Mouse (Mus musculus) G1E (cell line): ENCODE measurements around the gene Ccdc62. TPM values are rescaled to one million over a fixed set of nuclear protein-coding genes. Genes with fewer than 3 reads are reported as not detected.

ENCODE experiments used
- ATAC-seq: 2 replicates; pipeline ENCODE4 v1.8.0; 2016; ENCODE audit warnings: mild to moderate bottlenecking; ENCODE audit not compliant: insufficient number of reproducible peaks, poor library complexity, low FRiP score, severe bottlenecking; ENCODE audit errors: extremely low read depth
- DNase-seq: peaks from one replicate; pipeline ENCODE4 v3.0.0; 2012; ENCODE audit warnings: low spot score
- H3K27me3 ChIP-seq: 2 replicates; pipeline ENCODE4 v1.6.1; 2012; ENCODE audit warnings: mild to moderate bottlenecking, low read length, inconsistent platforms; ENCODE audit not compliant: insufficient read depth
- H3K36me3 ChIP-seq: replicated peaks from 2 replicates; pipeline ENCODE3; 2012; ENCODE audit warnings: mild to moderate bottlenecking, inconsistent platforms
- H3K4me1 ChIP-seq: 2 replicates; pipeline ENCODE4 v1.6.1; 2012; ENCODE audit warnings: low read depth, low read length, inconsistent platforms, mixed read lengths; ENCODE audit not compliant: insufficient read depth
- H3K4me3 ChIP-seq: 2 replicates; pipeline ENCODE4 v1.5.1; 2012; ENCODE audit warnings: low read depth, mild to moderate bottlenecking, inconsistent platforms, low read length, moderate library complexity, mixed read lengths
- H3K9me3 ChIP-seq: replicated peaks from 2 replicates; pipeline ENCODE4 v1.6.1; 2012; ENCODE audit warnings: inconsistent platforms
- CTCF ChIP-seq: IDR thresholded peaks from 2 replicates; pipeline ENCODE4 v1.5.1; 2012; ENCODE audit warnings: low read depth, low read length, inconsistent platforms, mixed read lengths
- GATA1 ChIP-seq: IDR thresholded peaks from 2 replicates; pipeline ENCODE4 v1.6.1; 2012; ENCODE audit warnings: borderline replicate concordance, low read length, inconsistent platforms, mixed read lengths
- GATA2 ChIP-seq: IDR thresholded peaks from 2 replicates; pipeline ENCODE4 v1.6.1; 2012; ENCODE audit warnings: low read depth, low read length, inconsistent platforms, borderline replicate concordance
- POLR2AphosphoS5 ChIP-seq: IDR thresholded peaks from 2 replicates; pipeline ENCODE4 v1.6.1; 2012; ENCODE audit warnings: low read depth, low read length, inconsistent platforms; ENCODE audit not compliant: insufficient replicate concordance
- TAL1 ChIP-seq: conservative IDR thresholded peaks from 2 replicates; pipeline ENCODE4 v1.6.1; 2012; ENCODE audit warnings: low read depth, low read length, inconsistent platforms, mixed read lengths
- polyA plus RNA-seq: library from polyadenylated mRNA; stranded (reverse); fragments of >175 nt; gene quantifications from 2 replicates; pipeline ENCODE4 v1.2.3, GENCODE M21; 2012
- total RNA-seq, 2 experiments: library from RNA; stranded (forward) in 1 of 2; stranded (reverse) in 1 of 2; fragments of 200-1000 nt in 1 of 2; fragments of >200 nt in 1 of 2; fragmentation: Nextera tagmentation in 1 of 2; gene quantifications; 2 replicates each; pipeline ENCODE4 v1.2.3; 2014 to 2017

The Ccdc62 gene
- total and polyA plus RNA-seq, 3 experiments: 3.0 to 9.4 (median 5.0) TPM

DNA sequence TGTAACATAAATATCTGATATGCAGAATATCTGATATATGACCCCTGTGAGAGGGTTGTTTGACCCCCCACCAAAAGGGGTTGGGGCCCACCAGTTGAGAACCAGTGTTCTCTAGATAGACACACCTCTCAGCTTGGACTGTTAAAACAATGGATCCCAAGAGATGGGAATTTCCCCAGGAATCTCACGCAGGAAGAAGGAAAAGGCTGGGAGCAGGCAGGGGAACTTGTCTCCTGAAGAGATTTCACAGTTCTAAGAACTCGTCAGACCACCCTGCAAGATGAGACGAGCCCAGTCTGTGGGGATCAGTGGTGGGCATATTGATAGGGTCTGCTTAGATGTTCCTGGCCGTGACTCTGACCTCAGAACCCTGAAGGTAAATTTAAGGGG is 49.5 kb downstream of the Ccdc62 start:
- Histone ChIP-seq H3K36me3 (peaks cover 52% of the 10 kb centered on the region), H3K9me3 (no peaks in the 10 kb centered on the region), H3K4me3 (no peak overlapping the region), H3K4me1 (peaks cover 25% of the 10 kb centered on the region), H3K27me3 (no peaks in the 10 kb centered on the region; the same call in 1 of the 2 replicates)
- DNase-seq: no peak
- no peak for ATAC-seq
- TF ChIP-seq CTCF: no peak

DNA sequence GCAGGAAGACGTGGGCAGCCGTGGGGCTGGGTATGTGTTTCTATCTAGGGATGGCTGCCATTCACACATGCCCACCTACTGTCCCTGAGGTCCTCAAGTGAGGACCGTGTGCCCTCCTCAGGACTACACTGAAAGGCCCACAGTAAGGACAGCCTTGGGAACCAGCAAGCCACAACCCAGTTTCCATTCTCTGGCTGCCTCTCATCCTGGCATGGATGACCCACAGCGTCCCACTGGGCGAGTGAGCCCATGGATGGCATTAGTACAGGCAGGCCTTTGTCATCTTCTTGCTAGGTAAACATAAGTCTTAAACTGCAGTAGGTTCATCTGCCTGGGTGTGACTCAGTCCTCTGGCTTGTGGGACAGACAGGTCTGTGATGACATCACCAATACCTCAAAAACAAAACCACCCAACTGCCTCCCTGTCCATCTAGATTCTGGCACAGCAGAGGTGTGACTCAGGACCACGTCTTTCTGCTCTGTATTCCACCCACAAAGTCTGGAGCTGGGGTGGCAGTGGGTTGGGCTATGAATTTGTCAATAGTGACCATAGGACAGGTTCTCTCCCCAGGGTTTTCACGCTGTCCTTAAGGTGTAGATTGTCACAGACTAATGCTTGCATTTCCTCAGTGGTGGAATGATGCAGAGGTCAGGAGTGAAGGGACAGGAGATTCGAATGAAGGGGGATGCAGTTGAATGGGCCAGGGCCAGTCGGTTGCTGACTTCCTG is 50.2 kb downstream of the Ccdc62 start:
- peaks cover 57% of the 10 kb centered on the region for H3K36me3 ChIP-seq
- no peaks in the 10 kb centered on the region for H3K9me3 ChIP-seq
- H3K4me3 ChIP-seq: no peak overlapping the region
- peaks cover 18% of the 10 kb centered on the region for H3K4me1 ChIP-seq
- ATAC-seq (no peak), DNase-seq (no peak)
- no peak for TF ChIP-seq POLR2AphosphoS5
- TF ChIP-seq GATA1: no peak
- TF ChIP-seq GATA2: no peak
- no peak for TF ChIP-seq CTCF
- H3K27me3 ChIP-seq: no peaks in the 10 kb centered on the region; the same call in 1 of the 2 replicates

DNA sequence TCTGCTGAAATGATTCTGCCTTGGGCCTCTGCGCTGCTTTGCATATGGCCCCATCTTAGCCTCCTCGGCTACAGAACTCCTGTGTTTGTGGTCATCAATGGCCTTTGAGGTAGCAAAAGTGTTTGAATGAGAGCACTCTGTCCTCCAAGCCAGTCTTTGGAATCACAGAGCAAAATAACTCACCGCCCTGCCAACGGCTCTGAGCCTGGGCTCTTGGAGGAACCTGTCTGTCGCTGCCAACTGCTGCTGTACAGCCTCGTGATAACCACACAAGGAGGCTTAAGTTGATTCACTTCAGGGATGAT is 50.7 kb downstream of the Ccdc62 start:
- TF ChIP-seq POLR2AphosphoS5 (no peak), GATA2 (no peak), GATA1 (no peak), CTCF (no peak), TAL1 (no peak)
- ATAC-seq (no peak), DNase-seq (no peak)
- H3K27me3 ChIP-seq: no peaks in the 10 kb centered on the region; the same call in 1 of the 2 replicates
- H3K4me3 ChIP-seq: no peak overlapping the region
- peaks cover 12% of the 10 kb centered on the region for H3K4me1 ChIP-seq
- peaks cover 56% of the 10 kb centered on the region for H3K36me3 ChIP-seq
- H3K9me3 ChIP-seq: no peaks in the 10 kb centered on the region

DNA sequence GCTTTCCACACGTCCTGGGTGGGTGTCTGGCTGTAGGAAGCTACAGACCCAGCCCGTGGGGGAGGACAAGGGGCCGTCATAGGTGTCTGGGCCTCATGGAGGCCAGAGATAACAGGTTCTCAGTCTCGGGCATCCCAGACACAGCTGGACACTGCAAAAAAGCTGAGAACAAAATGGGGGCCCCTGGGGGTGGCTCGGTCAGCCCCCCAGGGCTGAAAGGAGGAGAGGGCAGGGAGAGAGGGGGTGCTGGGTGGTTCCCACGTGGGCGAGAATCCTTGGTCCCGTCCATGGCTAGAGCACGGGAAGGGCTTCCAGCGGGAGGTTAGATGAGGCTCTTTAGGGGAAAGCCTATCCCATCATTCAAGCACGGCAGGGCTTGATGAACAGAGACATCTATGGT is 52.4 kb downstream of the Ccdc62 start:
- no peak overlapping the region for H3K4me3 ChIP-seq
- no peaks in the 10 kb centered on the region for H3K27me3 ChIP-seq
- no peak for DNase-seq
- peaks cover 12% of the 10 kb centered on the region for H3K4me1 ChIP-seq
- peaks cover 43% of the 10 kb centered on the region for H3K36me3 ChIP-seq
- no peak for ATAC-seq
- H3K9me3 ChIP-seq: no peaks in the 10 kb centered on the region
- TF ChIP-seq GATA1: no peak
- no peak for TF ChIP-seq POLR2AphosphoS5
- TF ChIP-seq GATA2: no peak
- no peak for TF ChIP-seq TAL1
- TF ChIP-seq CTCF: no peak

DNA sequence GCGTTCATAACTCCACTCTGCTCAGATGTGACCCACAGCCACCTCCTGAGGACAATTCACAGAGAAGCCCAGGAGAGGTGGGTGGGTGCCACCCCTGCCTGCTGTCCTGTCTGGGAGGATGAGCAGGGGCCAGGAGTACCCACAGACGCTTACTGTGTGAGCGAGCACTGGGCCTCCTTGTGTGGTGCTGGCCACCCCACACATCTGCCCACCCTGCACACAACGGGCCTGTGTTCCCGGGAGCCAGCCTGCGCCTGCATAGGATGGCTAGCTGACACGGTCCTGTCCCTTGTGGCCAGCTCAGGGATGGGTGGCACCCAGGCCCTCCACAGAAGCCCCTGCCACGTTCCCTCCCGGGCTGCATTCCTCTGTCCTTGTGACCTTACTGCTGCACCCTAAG is 55.0 kb downstream of the Ccdc62 start:
- DNase-seq: no peak
- Histone ChIP-seq H3K4me1 (peaks cover 11% of the 10 kb centered on the region), H3K9me3 (no peaks in the 10 kb centered on the region), H3K27me3 (no peaks in the 10 kb centered on the region; the same call in 1 of the 2 replicates), H3K36me3 (peaks cover 48% of the 10 kb centered on the region), H3K4me3 (no peak overlapping the region)
- no peak for TF ChIP-seq POLR2AphosphoS5
- no peak for TF ChIP-seq GATA1
- TF ChIP-seq CTCF: no peak
- no peak for TF ChIP-seq TAL1
- no peak for TF ChIP-seq GATA2
- ATAC-seq: no peak

DNA sequence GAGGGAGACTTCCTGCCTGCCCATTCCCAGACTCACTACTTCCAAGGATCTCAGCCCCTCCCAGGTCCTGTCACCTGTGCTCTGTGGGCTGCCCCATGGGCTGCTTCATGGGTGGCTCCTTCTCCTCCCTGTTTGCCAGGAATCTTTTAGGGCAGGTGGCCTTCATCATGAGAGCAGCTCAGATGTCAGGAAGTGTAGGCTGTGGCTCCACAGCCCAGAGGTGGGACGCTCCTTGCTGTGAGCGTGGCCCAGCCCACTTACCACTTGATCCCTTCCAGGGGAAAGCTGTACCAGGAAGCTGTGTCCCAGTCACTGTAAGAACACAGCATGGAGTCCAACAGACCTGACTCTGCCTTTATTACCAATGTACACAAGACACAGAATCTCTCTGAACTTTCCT is 56.4 kb downstream of the Ccdc62 start:
- TF ChIP-seq POLR2AphosphoS5 (no peak), GATA1 (no peak), TAL1 (no peak), CTCF (no peak), GATA2 (no peak)

More for the DNA sequence above, 56.4 kb downstream of the Ccdc62 start:
- no peaks in the 10 kb centered on the region for H3K9me3 ChIP-seq
- H3K36me3 ChIP-seq: peaks cover 55% of the 10 kb centered on the region
- no peak overlapping the region for H3K4me3 ChIP-seq
- ATAC-seq: no peak
- DNase-seq: no peak
- no peaks in the 10 kb centered on the region; the same call in 1 of the 2 replicates for H3K27me3 ChIP-seq
- H3K4me1 ChIP-seq: peaks cover 8% of the 10 kb centered on the region
